Mouse (Mus musculus): ENCODE results near the gene Ezr. TPM values are rescaled to one million over a fixed set of nuclear protein-coding genes. Genes with fewer than 3 reads are reported as not detected.
"Not testable (repeated sequence)": the region's sequence is repeated elsewhere in the genome, so short reads cannot be mapped to it uniquely, and the experiment has no call there.

Ezr gene
- polyA plus RNA-seq, 1 experiment from 2014 or later, result 55.6 TPM

DNA sequence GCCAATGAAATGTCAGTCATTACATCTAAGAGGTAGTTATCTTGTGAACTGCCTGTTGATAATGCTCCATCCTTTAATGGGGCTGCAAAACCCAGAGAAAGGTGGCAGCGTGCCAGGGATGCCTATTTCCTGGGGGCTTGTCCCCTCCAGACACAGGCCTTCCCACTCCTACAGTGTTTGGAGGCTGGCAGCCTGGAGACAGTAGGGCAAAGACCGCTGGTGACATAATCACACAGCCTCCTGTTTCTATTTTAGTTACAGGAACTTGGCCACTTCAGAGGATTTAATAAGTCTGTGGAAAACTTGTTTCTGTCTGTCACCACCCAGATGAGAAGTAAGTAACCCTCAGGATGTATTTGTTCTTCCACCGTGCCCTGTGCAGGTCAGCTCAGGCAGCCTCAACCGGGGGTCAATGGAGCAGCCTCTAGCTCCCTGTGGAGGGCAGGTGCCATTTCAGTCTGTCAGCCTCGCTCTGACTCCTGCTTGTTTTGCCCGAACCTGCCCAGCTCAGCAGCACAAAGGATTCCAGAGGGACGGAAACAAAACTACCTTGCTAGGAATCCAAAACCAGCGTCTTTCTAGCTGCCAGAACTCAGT is 79.9 kb downstream of the Ezr start:
- H3K9ac ChIP-seq; H3K4me1 ChIP-seq (replicated peaks); H3K27me3 ChIP-seq; H3K27ac ChIP-seq; DNase-seq; H3K4me3 ChIP-seq (replicated peaks); H3K36me3 ChIP-seq; ATAC-seq (ENCODE audit: low read depth); H3K9me3 ChIP-seq (replicated peaks); H3K4me2 ChIP-seq: not testable (repeated sequence)
- WGBS (ENCODE audit: insufficient replicate concordance), result 42% methylated on average over 2 of the region's 8 CpGs

DNA sequence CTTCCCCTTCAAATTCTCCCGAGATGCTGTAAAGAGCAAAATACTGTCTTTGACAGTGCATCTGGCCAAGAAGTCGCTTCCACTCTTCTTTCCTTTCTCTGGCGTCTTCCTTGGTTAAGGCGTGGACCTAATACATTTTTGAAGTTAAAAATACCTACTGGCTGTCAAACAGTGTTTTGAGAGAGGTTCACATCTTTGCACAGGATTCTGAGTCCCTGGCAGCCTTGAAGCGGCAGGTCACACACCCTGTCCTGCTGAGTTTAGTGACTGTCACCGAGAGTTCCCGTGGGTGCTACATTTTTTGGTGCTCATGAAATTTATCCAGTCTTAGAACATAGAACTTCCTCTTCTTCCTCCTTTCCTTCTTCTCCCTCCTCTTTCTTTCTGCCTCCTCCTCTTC is 82.5 kb downstream of the Ezr start:
- H3K4me2 ChIP-seq; H3K9ac ChIP-seq; H3K27me3 ChIP-seq; H3K4me3 ChIP-seq (replicated peaks); ATAC-seq (ENCODE audit: low read depth); H3K27ac ChIP-seq; H3K36me3 ChIP-seq; H3K4me1 ChIP-seq (replicated peaks); H3K9me3 ChIP-seq (replicated peaks); DNase-seq: not testable (repeated sequence)
- 56% methylated on average over 3 of the region's 7 CpGs for WGBS (ENCODE audit: insufficient replicate concordance)

GRCm38 (mm10) chr17:6699502-6699901 is 83.1 kb downstream of the Ezr start:
- DNase-seq; H3K9ac ChIP-seq; H3K36me3 ChIP-seq; H3K4me1 ChIP-seq (replicated peaks); H3K9me3 ChIP-seq (replicated peaks); H3K27me3 ChIP-seq; H3K4me3 ChIP-seq (replicated peaks); H3K27ac ChIP-seq; H3K4me2 ChIP-seq: not testable (repeated sequence)
- ATAC-seq (ENCODE audit: low read depth), result peak; percentile 27; the same call in 1 of the 2 replicates
- WGBS (ENCODE audit: insufficient replicate concordance), result 58% methylated on average over 8 of the region's 9 CpGs

DNA sequence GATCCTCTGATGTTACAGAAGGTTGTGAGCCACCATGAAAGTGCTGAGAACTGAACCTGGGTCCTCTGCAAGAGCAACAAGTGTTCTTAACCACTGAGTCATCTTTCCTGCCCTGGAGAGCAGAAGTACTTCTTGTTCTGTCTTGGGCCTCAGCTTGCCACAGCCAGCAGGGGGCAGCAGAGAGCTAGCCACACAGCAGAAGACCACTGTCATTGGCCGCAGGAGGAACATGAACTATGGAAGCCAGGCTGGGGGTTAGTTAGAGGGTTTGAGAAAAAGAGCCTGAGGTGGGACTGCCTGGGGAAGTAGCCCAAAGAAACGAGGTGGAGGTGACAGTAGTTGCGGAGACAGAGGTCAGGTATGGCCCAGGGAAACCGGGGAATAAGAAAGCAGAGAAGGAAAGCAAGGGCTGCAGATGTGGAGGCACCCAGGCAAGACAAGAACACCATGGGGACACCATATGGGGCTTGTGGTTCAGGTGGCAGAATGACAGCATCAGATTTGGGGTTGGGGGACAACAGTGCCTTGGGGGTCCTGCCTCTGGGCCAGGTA is 85.3 kb downstream of the Ezr start:
- not testable (repeated sequence) for H3K9me3 ChIP-seq (replicated peaks); H3K36me3 ChIP-seq; H3K9ac ChIP-seq; H3K4me1 ChIP-seq (replicated peaks); H3K4me3 ChIP-seq (replicated peaks); H3K27me3 ChIP-seq; H3K4me2 ChIP-seq; H3K27ac ChIP-seq; DNase-seq
- WGBS (ENCODE audit: insufficient replicate concordance), result 31% methylated on average over 3 of the region's 4 CpGs
- 0 out of 2 replicates have a peak, but pooled peaks have one; percentile 39 for ATAC-seq (ENCODE audit: low read depth)

- H3K27me3 ChIP-seq; DNase-seq; H3K9ac ChIP-seq; H3K9me3 ChIP-seq (replicated peaks); H3K27ac ChIP-seq; H3K4me3 ChIP-seq (replicated peaks); H3K36me3 ChIP-seq; H3K4me2 ChIP-seq; H3K4me1 ChIP-seq (replicated peaks); ATAC-seq (ENCODE audit: low read depth): not testable (repeated sequence)
- 50% methylated on average over 8 of the region's 8 CpGs for WGBS (ENCODE audit: insufficient replicate concordance)
These were observed 86.1 kb downstream of the Ezr start for GRCm38 (mm10) chr17:6696521-6696920.

DNA sequence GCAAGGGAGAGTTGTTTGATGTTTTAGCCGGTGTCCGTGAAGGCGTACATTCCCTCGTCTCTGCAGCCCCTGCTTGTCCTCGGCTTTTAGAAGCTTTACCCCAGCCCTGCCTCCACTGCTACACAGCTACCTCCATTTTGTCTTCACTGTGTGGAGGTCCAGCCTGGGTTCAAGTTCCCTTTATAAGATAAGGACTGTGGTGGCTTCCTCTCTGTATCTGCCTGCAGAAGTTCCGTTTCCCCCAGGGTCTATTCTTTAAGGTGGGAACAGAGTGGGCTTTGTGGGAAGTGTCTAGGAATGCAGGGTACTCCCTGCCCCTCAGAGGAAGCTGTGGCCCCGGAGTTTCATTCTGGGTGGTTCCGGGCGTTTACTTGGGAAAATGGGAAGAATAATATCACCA is 86.9 kb downstream of the Ezr start:
- H3K4me1 ChIP-seq (replicated peaks); H3K4me3 ChIP-seq (replicated peaks); DNase-seq; H3K9me3 ChIP-seq (replicated peaks); H3K27me3 ChIP-seq; H3K27ac ChIP-seq; H3K9ac ChIP-seq; H3K4me2 ChIP-seq; H3K36me3 ChIP-seq; ATAC-seq (ENCODE audit: low read depth): not testable (repeated sequence)
- WGBS (ENCODE audit: insufficient replicate concordance), result 54% methylated on average over 9 of the region's 9 CpGs

DNA sequence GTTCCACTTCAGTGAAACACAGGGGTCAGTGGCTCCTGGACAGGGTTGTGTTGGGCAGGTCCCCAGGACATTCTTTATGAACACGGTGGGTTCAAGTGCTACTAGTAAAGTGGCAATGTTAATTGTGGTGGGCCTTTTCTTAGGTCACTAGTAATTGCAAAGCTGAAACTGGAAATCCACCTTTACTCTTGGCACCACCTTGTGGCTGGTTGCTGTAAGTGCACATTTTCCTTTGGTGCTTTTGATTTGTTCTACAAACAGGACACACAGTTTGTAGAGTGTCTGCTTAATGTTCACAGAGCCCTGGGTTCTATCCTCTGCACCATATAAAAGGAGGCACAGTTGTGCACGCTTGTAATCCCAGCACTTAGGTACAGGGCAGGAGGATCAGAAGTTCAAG is 91.0 kb downstream of the Ezr start:
- H3K4me1 ChIP-seq (replicated peaks); H3K9ac ChIP-seq; H3K27ac ChIP-seq; H3K4me3 ChIP-seq (replicated peaks); ATAC-seq (ENCODE audit: low read depth); H3K4me2 ChIP-seq; H3K9me3 ChIP-seq (replicated peaks); H3K27me3 ChIP-seq; H3K36me3 ChIP-seq: not testable (repeated sequence)
- 4% methylated on average over 2 of the region's 2 CpGs for WGBS (ENCODE audit: insufficient replicate concordance)
- DNase-seq, result peak; percentile 23

DNA sequence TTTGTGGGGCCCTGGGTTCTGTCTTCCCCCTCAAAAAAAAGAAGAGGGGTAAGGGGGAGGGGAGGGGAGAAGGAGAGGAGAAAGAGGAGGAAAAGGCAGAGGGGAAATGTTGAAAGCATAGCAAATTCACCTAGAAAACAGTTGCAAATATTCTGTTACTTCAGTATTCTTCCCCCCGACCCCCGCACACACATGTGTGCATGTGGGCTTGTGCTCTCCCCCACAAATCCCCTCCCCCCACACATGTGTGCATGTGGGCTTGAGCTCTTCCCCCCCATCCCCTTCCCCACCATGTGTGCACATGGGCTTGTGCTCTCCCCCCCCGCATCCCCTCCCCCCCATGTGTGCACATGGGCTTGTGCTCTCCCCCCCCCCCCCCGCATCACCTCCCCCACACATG is 93.2 kb downstream of the Ezr start:
- not testable (repeated sequence) for H3K9me3 ChIP-seq (replicated peaks); H3K36me3 ChIP-seq; H3K4me1 ChIP-seq (replicated peaks); H3K9ac ChIP-seq; H3K27ac ChIP-seq; ATAC-seq (ENCODE audit: low read depth); H3K4me3 ChIP-seq (replicated peaks); H3K4me2 ChIP-seq; DNase-seq; H3K27me3 ChIP-seq
- 94% methylated on average over 2 of the region's 4 CpGs for WGBS (ENCODE audit: insufficient replicate concordance)

Other genes with a start within 250 kb of the Ezr start
- gene Dynlt1c, start 181.1 kb downstream of the Ezr start, polyA plus RNA-seq (2015; fragmentation: Nextera tagmentation; extraction: Ambion mirVana), result 5.0 and 6.4 TPM in 2 replicates
- gene Dynlt1f, start 126.9 kb downstream of the Ezr start, polyA plus RNA-seq (2015; fragmentation: Nextera tagmentation; extraction: Ambion mirVana), result 94.4 and 98.1 TPM in 2 replicates
- gene Sytl3, start 123.7 kb downstream of the Ezr start, polyA plus RNA-seq (2015; fragmentation: Nextera tagmentation; extraction: Ambion mirVana), result 0.08 TPM in 1 of 2 replicates, not detected in the other
- 13.7 and 17.2 TPM in 2 replicates for gene Rsph3b, start 165.9 kb upstream of the Ezr start, polyA plus RNA-seq (2015; fragmentation: Nextera tagmentation; extraction: Ambion mirVana)
- 13.7 and 15.2 TPM in 2 replicates for gene Tagap1, start 178.4 kb upstream of the Ezr start, polyA plus RNA-seq (2015; fragmentation: Nextera tagmentation; extraction: Ambion mirVana)
- 101 and 107 TPM in 2 replicates for gene Rnaset2b, start 187.8 kb upstream of the Ezr start, polyA plus RNA-seq (2015; fragmentation: Nextera tagmentation; extraction: Ambion mirVana)
- gene Gm49721, start 196.1 kb upstream of the Ezr start, polyA plus RNA-seq (2015; fragmentation: Nextera tagmentation; extraction: Ambion mirVana), result 0.09 TPM in 1 of 2 replicates, not detected in the other
- gene Gm1604a, start 242.8 kb upstream of the Ezr start, polyA plus RNA-seq (2015; fragmentation: Nextera tagmentation; extraction: Ambion mirVana), result not detected in 2 replicates

All from liver, embryonic 13.5 days (tissue).